Mouse (Mus musculus) kidney, embryonic 16.5 days (tissue): ENCODE results near the gene Gm37240. TPM values are rescaled to one million over a fixed set of nuclear protein-coding genes. Genes with fewer than 3 reads are reported as not detected.
A peak's percentile ranks its signal among the peaks of the same experiment; 100 is the strongest.

Source experiments
- ATAC-seq: fragments of 200-750 bp; cut with Nextera tagmentation; 2 replicates; pipeline ENCODE4 v1.8.0; 2017; ENCODE audit warnings: moderate TSS enrichment; ENCODE audit not compliant: low FRiP score, low TSS enrichment
- H3K27ac ChIP-seq: fragments of 300-500 bp; sonication (generic); 2 replicates; pipeline ENCODE4 v1.5.1; 2014; ENCODE audit warnings: low read length
- H3K27me3 ChIP-seq: fragments of 300-500 bp; sonication (generic); 2 replicates; pipeline ENCODE4 v1.6.1; 2014; ENCODE audit warnings: low read length, control low read depth, mixed read lengths; ENCODE audit not compliant: insufficient read depth
- H3K36me3 ChIP-seq: fragments of 300-500 bp; sonication (generic); 2 replicates; pipeline ENCODE4 v1.6.1; 2014; ENCODE audit warnings: low read length, control low read depth, mixed read lengths; ENCODE audit not compliant: insufficient read depth
- H3K4me1 ChIP-seq: fragments of 300-500 bp; sonication (generic); 2 replicates; pipeline ENCODE4 v1.6.1; 2014; ENCODE audit warnings: low read length, control low read depth, mixed read lengths; ENCODE audit not compliant: insufficient read depth
- H3K4me2 ChIP-seq: fragments of 300-500 bp; sonication (generic); replicated peaks from 2 replicates; pipeline ENCODE4 v1.6.1; 2014; ENCODE audit warnings: low read depth, low read length
- H3K4me3 ChIP-seq: fragments of 300-500 bp; sonication (generic); 2 replicates; pipeline ENCODE4 v1.5.1; 2014; ENCODE audit warnings: mild to moderate bottlenecking, low read length
- H3K9ac ChIP-seq: fragments of 300-500 bp; sonication (generic); replicated peaks from 2 replicates; pipeline ENCODE4 v1.6.1; 2014; ENCODE audit warnings: low read length
- H3K9me3 ChIP-seq: fragments of 300-500 bp; sonication (generic); 2 replicates; pipeline ENCODE4 v1.6.1; 2016; ENCODE audit warnings: low read length, control low read depth
- WGBS: fragments of 180-500 bp; shearing (Covaris S2); extraction: QIAGEN DNeasy Blood & Tissue Kit; methylation state at CpG from one replicate; pipeline ENCODE4 v1.1.7; 2014; 5-methylcytosine and 5-hydroxymethylcytosine counted together
- polyA plus RNA-seq: library from polyadenylated mRNA; unstranded; fragments of >200 nt; fragmentation: Nextera tagmentation; extraction: Ambion mirVana; gene quantifications from 2 replicates; pipeline ENCODE4 v1.2.1, GENCODE M21; 2015

Gene Gm37240
- polyA plus RNA-seq, 1 experiment from 2014 or later, result 8.7 TPM

- H3K4me3 ChIP-seq, result no peak overlapping the region
- no peaks in the 10 kb centered on the region for H3K4me1 ChIP-seq
- H3K9me3 ChIP-seq, result no peaks in the 10 kb centered on the region
- WGBS, result 88% methylated on average over 5 of the region's 5 CpGs
- H3K36me3 ChIP-seq, result no peaks in the 10 kb centered on the region
- H3K4me2 ChIP-seq, result no peak overlapping the region
- no peak overlapping the region for H3K27ac ChIP-seq
- no peak overlapping the region for H3K9ac ChIP-seq
- no peak for ATAC-seq
- H3K27me3 ChIP-seq, result no peaks in the 10 kb centered on the region
These were observed 31.4 kb downstream of the Gm37240 start for GRCm38 (mm10) chr3:85855947-85856346.

GRCm38 (mm10) chr3:85855043-85855442, 32.3 kb downstream of the Gm37240 start:
- Histone ChIP-seq H3K27ac (no peak overlapping the region), H3K4me3 (no peak overlapping the region), H3K9me3 (no peaks in the 10 kb centered on the region), H3K4me2 (no peak overlapping the region), H3K27me3 (no peaks in the 10 kb centered on the region), H3K4me1 (no peaks in the 10 kb centered on the region), H3K36me3 (no peaks in the 10 kb centered on the region), H3K9ac (no peak overlapping the region)
- no peak for ATAC-seq
- 91% methylated on average over 3 of the region's 3 CpGs for whole genome bisulfite sequencing

- H3K36me3 ChIP-seq, result no peaks in the 10 kb centered on the region
- ATAC-seq, result no peak
- no peaks in the 10 kb centered on the region for H3K4me1 ChIP-seq
- H3K9ac ChIP-seq, result no peak overlapping the region
- H3K27me3 ChIP-seq, result no peaks in the 10 kb centered on the region
- no peak overlapping the region for H3K27ac ChIP-seq
- no peak overlapping the region for H3K4me2 ChIP-seq
- H3K9me3 ChIP-seq, result no peaks in the 10 kb centered on the region
- H3K4me3 ChIP-seq, result no peak overlapping the region
- WGBS, result 90% methylated on average over 6 of the region's 6 CpGs
These were observed 33.2 kb downstream of the Gm37240 start for GRCm38 (mm10) chr3:85854143-85854542.

GRCm38 (mm10) chr3:85853715-85854114, 33.6 kb downstream of the Gm37240 start:
- 88% methylated on average over 3 of the region's 4 CpGs for WGBS
- no peaks in the 10 kb centered on the region for H3K27me3 ChIP-seq

GRCm38 (mm10) chr3:85850079-85850478, 37.2 kb downstream of the Gm37240 start:
- Histone ChIP-seq H3K9me3 (no peaks in the 10 kb centered on the region), H3K27me3 (no peaks in the 10 kb centered on the region), H3K27ac (no peak overlapping the region), H3K4me1 (no peaks in the 10 kb centered on the region), H3K4me2 (no peak overlapping the region), H3K9ac (no peak overlapping the region), H3K4me3 (no peak overlapping the region), H3K36me3 (no peaks in the 10 kb centered on the region)
- ATAC-seq, result no peak
- 86% methylated on average over 1 of the region's 1 CpGs for WGBS

More at GRCm38 (mm10) chr3:85853715-85854114, 33.6 kb downstream of the Gm37240 start:
- ATAC-seq, result no peak
- H3K4me2 ChIP-seq, result no peak overlapping the region
- no peak overlapping the region for H3K27ac ChIP-seq
- H3K4me3 ChIP-seq, result no peak overlapping the region
- H3K36me3 ChIP-seq, result no peaks in the 10 kb centered on the region
- H3K9ac ChIP-seq, result no peak overlapping the region
- no peaks in the 10 kb centered on the region for H3K4me1 ChIP-seq
- H3K9me3 ChIP-seq, result no peaks in the 10 kb centered on the region

GRCm38 (mm10) chr3:85846316-85846715, 41.0 kb downstream of the Gm37240 start:
- Histone ChIP-seq H3K4me3 (no peak overlapping the region), H3K27me3 (no peaks in the 10 kb centered on the region), H3K4me2 (no peak overlapping the region), H3K9me3 (no peaks in the 10 kb centered on the region), H3K4me1 (peaks cover 17% of the 10 kb centered on the region), H3K9ac (no peak overlapping the region), H3K27ac (no peak overlapping the region), H3K36me3 (no peaks in the 10 kb centered on the region)
- no peak for ATAC-seq
- WGBS, result 81% methylated on average over 1 of the region's 1 CpGs

- 87% methylated on average over 6 of the region's 6 CpGs for WGBS
- H3K9me3 ChIP-seq, result no peaks in the 10 kb centered on the region
- ATAC-seq, result no peak
These were observed 42.0 kb downstream of the Gm37240 start for GRCm38 (mm10) chr3:85845341-85845740.

GRCm38 (mm10) chr3:85842881-85843218, 44.5 kb downstream of the Gm37240 start:
- ATAC-seq, result no peak
- Histone ChIP-seq H3K36me3 (no peaks in the 10 kb centered on the region), H3K4me1 (peaks cover 17% of the 10 kb centered on the region), H3K4me2 (no peak overlapping the region), H3K27me3 (no peaks in the 10 kb centered on the region), H3K27ac (peak overlapping the region; percentile 82), H3K9ac (peak overlapping the region; percentile 45; the same call in 1 of the 2 replicates), H3K4me3 (no peak overlapping the region), H3K9me3 (no peaks in the 10 kb centered on the region)

More at GRCm38 (mm10) chr3:85845341-85845740, 42.0 kb downstream of the Gm37240 start:
- Histone ChIP-seq H3K4me2 (no peak overlapping the region), H3K27ac (no peak overlapping the region), H3K36me3 (no peaks in the 10 kb centered on the region), H3K27me3 (no peaks in the 10 kb centered on the region), H3K4me3 (no peak overlapping the region), H3K9ac (no peak overlapping the region), H3K4me1 (peaks cover 17% of the 10 kb centered on the region)

GRCm38 (mm10) chr3:85842177-85842880, 45.0 kb downstream of the Gm37240 start:
- Histone ChIP-seq H3K4me1 (peaks cover 17% of the 10 kb centered on the region), H3K4me3 (no peak overlapping the region), H3K36me3 (no peaks in the 10 kb centered on the region), H3K4me2 (0 out of 2 replicates have a peak overlapping the region, but pooled peaks have one; percentile 22), H3K27ac (peak overlapping the region; percentile 82), H3K9me3 (no peaks in the 10 kb centered on the region), H3K27me3 (no peaks in the 10 kb centered on the region), H3K9ac (peak overlapping the region; percentile 45)
- ATAC-seq, result peak; percentile 23; the same call in 1 of the 2 replicates
- 13% methylated on average over 9 of the region's 9 CpGs for WGBS

GRCm38 (mm10) chr3:85841454-85842176, 45.7 kb downstream of the Gm37240 start:
- H3K4me1 ChIP-seq, result peaks cover 17% of the 10 kb centered on the region
- H3K27ac ChIP-seq, result peak overlapping the region; percentile 82
- H3K27me3 ChIP-seq, result no peaks in the 10 kb centered on the region
- peak; percentile 71; the same call in 1 of the 2 replicates for ATAC-seq
- 25% methylated on average over 2 of the region's 2 CpGs for WGBS
- H3K4me3 ChIP-seq, result no peak overlapping the region
- no peak overlapping the region for H3K9ac ChIP-seq
- H3K9me3 ChIP-seq, result no peaks in the 10 kb centered on the region
- H3K36me3 ChIP-seq, result no peaks in the 10 kb centered on the region
- H3K4me2 ChIP-seq, result no peak overlapping the region
